In genomic region chr1:193508271-193508670, GRCm38 (mm10) we compare ENCODE assay signal across 17 mouse cellular contexts.
DNase-seq lines count a peak whose midpoint lies in the region; ATAC-seq and TF ChIP-seq lines count a peak whose summit lies in the region.
"Had no signal": no experiment of that assay in that cellular context is flagged by ENCODE, and none has a peak within 500 bp of the region (broad histone marks: within the 10 kb centered on the region; RNA-seq: fewer than 3 reads in every experiment).

No protein-coding gene starts in this region.

- H3K9ac ChIP-seq in lung, embryonic 16.5 days (ENCODE audit: low read length), result no peak overlapping the region
- H3K9ac ChIP-seq in lung, postnatal 0 days (replicated peaks; ENCODE audit: low read depth), result no peak overlapping the region
- peak overlapping the region; percentile 16; the same call in 1 of the 2 replicates for H3K9ac ChIP-seq in stomach, embryonic 15.5 days
- H3K9ac ChIP-seq in hindbrain, embryonic 11.5 days (ENCODE audit: low read depth, low read length), result no peak overlapping the region
- H3K9ac ChIP-seq: liver, embryonic 15.5 days; midbrain, embryonic 15.5 days had no signal

- H3K4me2 ChIP-seq in lung, embryonic 16.5 days (ENCODE audit: low read depth, low read length), result peak overlapping the region; percentile 47; the same call in 1 of the 2 replicates
- no peak overlapping the region for H3K4me2 ChIP-seq in lung, postnatal 0 days (replicated peaks; ENCODE audit: low read depth, low read length)
- H3K4me2 ChIP-seq in stomach, embryonic 15.5 days, result peak overlapping the region; percentile 43
- H3K4me2 ChIP-seq in hindbrain, embryonic 11.5 days (replicated peaks; ENCODE audit: low read depth, low read length), result no peak overlapping the region
- H3K4me2 ChIP-seq: liver, embryonic 15.5 days; midbrain, embryonic 15.5 days had no signal

- TF ChIP-seq EP300 in lung, postnatal 0 days (IDR thresholded peaks at IDR 0.05), result no peak

- H3K27ac ChIP-seq in lung, embryonic 16.5 days (ENCODE audit: low read length), result no peak overlapping the region
- H3K27ac ChIP-seq in lung, postnatal 0 days (ENCODE audit: low read length), result no peak overlapping the region
- peak overlapping the region; percentile 82 for H3K27ac ChIP-seq in stomach, embryonic 15.5 days
- no peak overlapping the region for H3K27ac ChIP-seq in hindbrain, embryonic 11.5 days (ENCODE audit: low read depth, low read length)
- H3K27ac ChIP-seq: hindbrain, postnatal 0 days; liver, embryonic 15.5 days; midbrain, embryonic 15.5 days had no signal

- H3K9me3 ChIP-seq in lung, embryonic 16.5 days (ENCODE audit: control insufficient read depth, low read length), result no peaks in the 10 kb centered on the region
- no peaks in the 10 kb centered on the region for H3K9me3 ChIP-seq in lung, postnatal 0 days (ENCODE audit: low read length)
- no peaks in the 10 kb centered on the region for H3K9me3 ChIP-seq in stomach, embryonic 15.5 days
- no peaks in the 10 kb centered on the region for H3K9me3 ChIP-seq in hindbrain, embryonic 11.5 days (ENCODE audit: control insufficient read depth, low read length)
- H3K9me3 ChIP-seq: liver, embryonic 15.5 days; midbrain, embryonic 15.5 days had no signal

- TF ChIP-seq CTCF in lung, postnatal 0 days (IDR thresholded peaks at IDR 0.05), result no peak

- H3K36me3 ChIP-seq in lung, embryonic 16.5 days (ENCODE audit: control insufficient read depth, insufficient read depth, low read length), result no peaks in the 10 kb centered on the region
- no peaks in the 10 kb centered on the region for H3K36me3 ChIP-seq in lung, postnatal 0 days (ENCODE audit: insufficient read depth, low read length)
- no peaks in the 10 kb centered on the region for H3K36me3 ChIP-seq in stomach, embryonic 15.5 days
- no peaks in the 10 kb centered on the region for H3K36me3 ChIP-seq in hindbrain, embryonic 11.5 days (ENCODE audit: control insufficient read depth, insufficient read depth, low read length)
- H3K36me3 ChIP-seq: liver, embryonic 15.5 days; midbrain, embryonic 15.5 days had no signal

- H3K4me1 ChIP-seq in lung, embryonic 16.5 days (replicated peaks; ENCODE audit: control insufficient read depth, insufficient read depth, low read length), result peaks cover 4% of the 10 kb centered on the region; the same call in 1 of the 2 replicates
- no peaks in the 10 kb centered on the region for H3K4me1 ChIP-seq in lung, postnatal 0 days (ENCODE audit: insufficient read depth, low read depth, low read length)
- H3K4me1 ChIP-seq in stomach, embryonic 15.5 days, result peaks cover 2% of the 10 kb centered on the region; the same call in 1 of the 2 replicates
- no peaks in the 10 kb centered on the region for H3K4me1 ChIP-seq in hindbrain, embryonic 11.5 days (replicated peaks; ENCODE audit: control insufficient read depth, insufficient read depth, low read length)

- no peak for ATAC-seq in lung, embryonic 16.5 days (ENCODE audit: low read depth)
- no peak for ATAC-seq in lung, postnatal 0 days
- ATAC-seq in stomach, embryonic 15.5 days (ENCODE audit: insufficient read depth, low FRiP score, low read depth), result no peak; the same call in 1 of the 2 replicates
- no peak for ATAC-seq in megakaryocyte progenitor cell, adult 5-6 weeks (replicated peaks; ENCODE audit: poor library complexity)
- no peak for ATAC-seq in hindbrain, embryonic 11.5 days (ENCODE audit: low FRiP score)
- ATAC-seq: hindbrain, postnatal 0 days; midbrain, embryonic 15.5 days; Patski had no signal

- DNase-seq in lung, postnatal 0 days (ENCODE audit: low spot score), result no peak
- peak; percentile 78 for DNase-seq in ZHBTc4 (ENCODE audit: low read depth, low spot score)
- peak; percentile 85 for DNase-seq in fat pad, adult 2 months (ENCODE audit: extremely low read depth, low read depth, low spot score)
- DNase-seq in hindbrain, embryonic 11.5 days (ENCODE audit: low spot score), result no peak
- DNase-seq: cerebellum, adult 11-12 months; heart, postnatal 10 days; kidney, postnatal 14 days; right cerebral cortex, postnatal 14 days; thymus, adult 18-20 months had no signal

- no peaks in the 10 kb centered on the region for H3K27me3 ChIP-seq in lung, embryonic 16.5 days (ENCODE audit: control insufficient read depth, insufficient read depth, low read depth, low read length)
- H3K27me3 ChIP-seq in lung, postnatal 0 days (replicated peaks; ENCODE audit: insufficient read depth, low read length), result no peaks in the 10 kb centered on the region
- H3K27me3 ChIP-seq in stomach, embryonic 15.5 days (replicated peaks), result no peaks in the 10 kb centered on the region
- H3K27me3 ChIP-seq in hindbrain, embryonic 11.5 days (ENCODE audit: control insufficient read depth, insufficient read depth, low read length), result no peaks in the 10 kb centered on the region
- H3K27me3 ChIP-seq: midbrain, embryonic 15.5 days; Patski had no signal

- no peak overlapping the region for H3K4me3 ChIP-seq in lung, embryonic 16.5 days (ENCODE audit: low read length)
- H3K4me3 ChIP-seq in lung, postnatal 0 days (ENCODE audit: low read depth, low read length), result no peak overlapping the region
- peak overlapping the region; percentile 37; the same call in 1 of the 2 replicates for H3K4me3 ChIP-seq in stomach, embryonic 15.5 days (replicated peaks)
- H3K4me3 ChIP-seq in hindbrain, embryonic 11.5 days (ENCODE audit: low read depth, low read length), result no peak overlapping the region
- H3K4me3 ChIP-seq: erythroblast, embryonic 14.5 days; liver, embryonic 15.5 days; midbrain, embryonic 15.5 days had no signal

Comparison
In these comparisons a context has a peak if more than half of its experiments do, and no peak if none do; other contexts are left out.
1. H3K4me2 ChIP-seq: peak in lung, embryonic 16.5 days (single experiment) and stomach, embryonic 15.5 days (single experiment); none in lung, postnatal 0 days (single experiment) and hindbrain, embryonic 11.5 days (single experiment).
2. DNase-seq: peak in ZHBTc4 (single experiment) and fat pad, adult 2 months (single experiment); none in lung, postnatal 0 days (single experiment) and hindbrain, embryonic 11.5 days (single experiment).